ENCODE assay signal across 8 mouse cellular contexts in genomic region chr7:60003006-60003865, GRCm38 (mm10). TPM values are rescaled to one million over a fixed set of nuclear protein-coding genes. Genes with fewer than 3 reads are reported as not detected.
A peak's percentile ranks its signal among the peaks of the same experiment; 100 is the strongest.
DNase-seq lines count a peak whose midpoint lies in the region; ATAC-seq and TF ChIP-seq lines count a peak whose summit lies in the region.

No protein-coding gene starts in this region.

- peak overlapping the region; percentile 66 for H3K9ac ChIP-seq in hindbrain, embryonic 11.5 days (ENCODE audit: low read depth, low read length)

- peak; percentile 3 to 20 for DNase-seq in kidney, adult 8-10 months
- no peak for DNase-seq in kidney, postnatal 25 days
- peak; percentile 24 for DNase-seq in embryo, embryonic 9.5 days (ENCODE audit: extremely low spot score)
- peak; percentile 66 for DNase-seq in hindbrain, embryonic 11.5 days (ENCODE audit: low spot score)
- DNase-seq in left cerebral cortex, adult 9 months (ENCODE audit: low spot score in 2 of 2), result peak; percentile 10 to 41
- DNase-seq in spleen, postnatal 36 days (ENCODE audit: low spot score in 2 of 2), result no peak

- no peak for TF ChIP-seq POLR2A in myocyte (IDR thresholded peaks at IDR 0.05; ENCODE audit: insufficient read length, low read depth)

- H3K79me2 ChIP-seq in myocyte (ENCODE audit: control insufficient read depth, insufficient read depth), result no peaks in the 10 kb centered on the region

- no peak overlapping the region for H3ac ChIP-seq in myocyte (ENCODE audit: control insufficient read depth, insufficient read length)

- no peaks in the 10 kb centered on the region for H3K36me3 ChIP-seq in hindbrain, embryonic 11.5 days (ENCODE audit: control insufficient read depth, insufficient read depth, low read length)
- no peaks in the 10 kb centered on the region for H3K36me3 ChIP-seq in myocyte (ENCODE audit: control insufficient read depth, insufficient read depth)

- H3K4me2 ChIP-seq in hindbrain, embryonic 11.5 days (replicated peaks; ENCODE audit: low read depth, low read length), result peak overlapping the region; percentile 42
- H3K4me2 ChIP-seq in myocyte (ENCODE audit: low read depth), result peak overlapping the region; percentile 18

- H3K27ac ChIP-seq in hindbrain, embryonic 11.5 days (ENCODE audit: low read depth, low read length), result peak overlapping the region; percentile 77

- ATAC-seq in hindbrain, embryonic 11.5 days (ENCODE audit: low FRiP score), result peak; percentile 71
- no peak for ATAC-seq in CD4-positive, CD25-positive, alpha-beta regulatory T cell, adult 4 months

- no peaks in the 10 kb centered on the region; the same call in 1 of the 2 replicates for H3K9me3 ChIP-seq in hindbrain, embryonic 11.5 days (ENCODE audit: control insufficient read depth, low read length)

- 43% methylated on average over 12 of the region's 12 CpGs for WGBS in hindbrain, embryonic 11.5 days

- H3K27me3 ChIP-seq in hindbrain, embryonic 11.5 days (ENCODE audit: control insufficient read depth, insufficient read depth, low read length), result no peaks in the 10 kb centered on the region
- no peaks in the 10 kb centered on the region for H3K27me3 ChIP-seq in myocyte (ENCODE audit: control insufficient read depth, insufficient read depth, insufficient read length)

- H3K4me1 ChIP-seq in hindbrain, embryonic 11.5 days (replicated peaks; ENCODE audit: control insufficient read depth, insufficient read depth, low read length), result no peaks in the 10 kb centered on the region

- peak overlapping the region; percentile 54 for H3K4me3 ChIP-seq in hindbrain, embryonic 11.5 days (ENCODE audit: low read depth, low read length)
- H3K4me3 ChIP-seq in myocyte, result peak overlapping the region; percentile 35

TF ChIP-seq in myocyte, 11 proteins besides CTCF, POLR2A, EP300 and RAD21:
- TF ChIP-seq MYOG (IDR thresholded peaks at IDR 0.05; ENCODE audit: control insufficient read depth in 1 of 3, insufficient read depth in 1 of 3, insufficient read length in 2 of 3, low read depth in 2 of 3), result no peak
- no peak for TF ChIP-seq USF1 (IDR thresholded peaks at IDR 0.05; ENCODE audit: low read depth)

RNA-seq across cellular contexts. Expression of gene Snurf, which starts 1.6 kb away (rescaled TPM):
- polyA plus RNA-seq in hindbrain, embryonic 11.5 days (2014; fragmentation: Nextera tagmentation; extraction: Ambion mirVana), result 150 and 155 TPM in 2 replicates
- not detected for polyA plus RNA-seq in myocyte (2012; fragmentation: generic; extraction: Trizol)
- polyA plus RNA-seq in CD4-positive, CD25-positive, alpha-beta regulatory T cell, adult 4 months (2017; shearing (Covaris generic)), result not detected

RNA-seq across cellular contexts. Expression of gene Gm38393, which starts 1.6 kb away (rescaled TPM):
- 1.7 and 3.1 TPM in 2 replicates for polyA plus RNA-seq in hindbrain, embryonic 11.5 days (2014; fragmentation: Nextera tagmentation; extraction: Ambion mirVana)
- polyA plus RNA-seq in myocyte (2012; fragmentation: generic; extraction: Trizol), result 0.14 TPM
- not detected for polyA plus RNA-seq in CD4-positive, CD25-positive, alpha-beta regulatory T cell, adult 4 months (2017; shearing (Covaris generic))

Comparison
In these comparisons a context has a peak if more than half of its experiments do, and no peak if none do; other contexts are left out.
1. DNase-seq: peak in kidney, adult 8-10 months (2 of 2), embryo, embryonic 9.5 days (single experiment), hindbrain, embryonic 11.5 days (single experiment) and left cerebral cortex, adult 9 months (2 of 2); none in kidney, postnatal 25 days (0 of 2) and spleen, postnatal 36 days (0 of 2).
2. RNA of gene Snurf, which starts 1.6 kb away (polyA plus RNA-seq): 150 to 155 TPM in hindbrain, embryonic 11.5 days; not detected in myocyte (single experiment) and not detected in CD4-positive, CD25-positive, alpha-beta regulatory T cell, adult 4 months; every median in the first group is over 100 times any median in the second.